Mouse (Mus musculus) spleen, postnatal 4 days (tissue): ENCODE measurements around the gene Prr18.

Experiments
- DNase-seq, 2 experiments: peaks; one replicate each; pipeline ENCODE4 v3.0.0; 2022; ENCODE audit warnings: low spot score in 2 of 2

Gene Prr18

DNA sequence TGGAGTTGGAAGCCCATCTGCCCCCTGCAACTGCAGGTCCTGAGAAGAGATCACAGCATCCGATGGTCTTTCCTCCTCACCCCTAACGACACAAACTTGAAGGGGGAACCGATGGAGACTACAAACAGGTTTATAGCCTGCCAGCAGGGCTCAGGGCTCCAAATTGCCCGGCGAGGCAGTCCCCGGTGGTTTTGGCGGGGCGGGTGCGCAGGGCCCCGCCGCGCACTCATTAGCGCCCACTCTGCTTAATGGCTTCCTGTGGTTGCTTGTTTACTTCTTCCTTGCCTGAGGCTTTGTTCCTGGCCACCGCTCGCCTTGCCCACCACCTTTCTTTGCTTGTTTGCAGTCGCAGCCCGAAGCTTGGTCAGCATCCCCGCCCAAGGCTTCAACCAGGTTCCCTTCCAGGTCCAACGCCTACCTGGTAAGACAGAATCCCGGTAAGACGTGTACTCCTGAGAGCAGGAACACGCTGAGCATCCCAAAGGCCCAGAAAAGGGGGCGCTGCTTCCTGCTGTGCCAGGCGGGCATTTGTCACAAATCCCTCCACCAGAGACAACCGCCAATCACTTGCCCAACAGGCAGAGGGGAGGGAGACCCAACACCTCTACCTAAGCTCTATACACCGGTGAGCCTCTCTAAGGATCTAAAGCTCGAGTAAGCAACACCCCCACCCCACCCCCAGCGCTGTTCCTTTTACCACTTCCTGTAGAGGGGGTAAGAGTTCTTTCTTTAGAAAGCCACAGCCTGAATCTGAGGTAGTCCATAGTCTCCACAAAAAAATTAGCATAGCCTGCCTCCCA, 51.9 kb downstream of the Prr18 start:
- peak in 1 of 2 experiments; percentile 59 for DNase-seq

DNA sequence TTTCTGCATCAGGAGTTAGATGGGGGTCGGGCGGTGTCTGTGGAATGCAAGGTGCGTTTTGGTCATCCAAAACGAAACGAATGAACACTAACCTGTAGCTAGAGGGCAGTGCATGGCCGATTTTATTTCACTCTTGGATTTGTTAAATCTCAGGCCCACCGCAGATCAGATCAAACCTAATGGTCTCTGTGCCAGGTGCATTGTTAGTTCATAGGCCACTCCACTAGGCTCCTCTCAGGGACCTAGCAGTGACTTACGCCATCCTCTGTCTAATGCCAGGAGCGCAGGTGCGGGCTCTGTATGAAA, 52.5 kb downstream of the Prr18 start:
- no peak for DNase-seq

DNA sequence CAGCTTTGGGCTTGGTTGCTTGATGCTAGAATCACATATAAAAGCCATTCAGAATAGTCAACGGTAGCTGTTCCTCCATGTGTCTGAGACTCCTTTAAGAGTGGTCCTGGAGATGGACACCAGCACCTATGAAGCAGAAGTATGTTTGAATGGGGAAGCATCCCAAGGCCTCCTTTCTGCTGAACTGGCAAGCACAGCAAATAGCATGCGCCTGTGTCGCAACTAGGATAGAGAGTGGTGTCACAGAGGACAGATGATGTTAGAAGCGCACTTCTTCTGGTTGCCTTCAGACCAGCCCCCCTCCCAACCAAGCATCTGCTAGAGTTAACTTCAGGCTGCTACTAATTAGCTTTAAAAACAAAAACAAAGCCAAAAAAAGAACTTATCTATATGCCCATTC, 53.2 kb downstream of the Prr18 start:
- no peak for DNase-seq
